Mouse (Mus musculus): ENCODE measurements around the gene Susd1.

Gene Susd1

GRCm38 (mm10) chr4:59282699-59283487, 155.5 kb downstream of the Susd1 start:
- no peak for DNase-seq (ENCODE audit: low read depth)

- DNase-seq (ENCODE audit: low read depth), result no peak
Measured at GRCm38 (mm10) chr4:59282137-59282536, 156.3 kb downstream of the Susd1 start.

- DNase-seq (ENCODE audit: low read depth), result no peak
Measured at GRCm38 (mm10) chr4:59280876-59281275, 157.6 kb downstream of the Susd1 start.

GRCm38 (mm10) chr4:59279111-59279510, 159.3 kb downstream of the Susd1 start:
- no peak for DNase-seq (ENCODE audit: low read depth)

GRCm38 (mm10) chr4:59278410-59278809, 160.0 kb downstream of the Susd1 start:
- DNase-seq (ENCODE audit: low read depth), result no peak

- DNase-seq (ENCODE audit: low read depth), result no peak
Measured at GRCm38 (mm10) chr4:59277958-59278357, 160.5 kb downstream of the Susd1 start.

- DNase-seq (ENCODE audit: low read depth), result no peak
Measured at GRCm38 (mm10) chr4:59275956-59276355, 162.5 kb downstream of the Susd1 start.

- DNase-seq (ENCODE audit: low read depth), result peak; percentile 62
Measured at GRCm38 (mm10) chr4:59275494-59275893, 162.9 kb downstream of the Susd1 start.

GRCm38 (mm10) chr4:59274136-59274535, 164.3 kb downstream of the Susd1 start:
- DNase-seq (ENCODE audit: low read depth), result no peak

GRCm38 (mm10) chr4:59273342-59273741, 165.1 kb downstream of the Susd1 start:
- DNase-seq (ENCODE audit: low read depth), result no peak

GRCm38 (mm10) chr4:59265631-59266030, 172.8 kb downstream of the Susd1 start:
- DNase-seq (ENCODE audit: low read depth), result no peak

GRCm38 (mm10) chr4:59265182-59265581, 173.3 kb downstream of the Susd1 start:
- no peak for DNase-seq (ENCODE audit: low read depth)

Data from c-Kit-positive CD71-negative TER-119-negative erythroid progenitor cells, embryonic 14.5 days (primary cell).